Mouse (Mus musculus) brain, embryonic 14.5 days (tissue): Measurements from ENCODE around the gene BC034090.

Source experiments
- CTCF ChIP-seq: fragments of 200-500 bp; IDR thresholded peaks from 2 replicates; pipeline ENCODE4 v1.5.1; 2012; ENCODE audit warnings: inconsistent platforms, mild to moderate bottlenecking, moderate library complexity, borderline replicate concordance; ENCODE audit not compliant: insufficient read depth, insufficient read length; ENCODE audit errors: extremely low read depth
- POLR2A ChIP-seq: fragments of 200-500 bp; IDR thresholded peaks from 2 replicates; pipeline ENCODE4 v1.6.1; 2012; ENCODE audit warnings: mild to moderate bottlenecking, inconsistent platforms, borderline replicate concordance; ENCODE audit not compliant: poor library complexity, insufficient read depth, insufficient read length, severe bottlenecking; ENCODE audit errors: extremely low read depth

DNA sequence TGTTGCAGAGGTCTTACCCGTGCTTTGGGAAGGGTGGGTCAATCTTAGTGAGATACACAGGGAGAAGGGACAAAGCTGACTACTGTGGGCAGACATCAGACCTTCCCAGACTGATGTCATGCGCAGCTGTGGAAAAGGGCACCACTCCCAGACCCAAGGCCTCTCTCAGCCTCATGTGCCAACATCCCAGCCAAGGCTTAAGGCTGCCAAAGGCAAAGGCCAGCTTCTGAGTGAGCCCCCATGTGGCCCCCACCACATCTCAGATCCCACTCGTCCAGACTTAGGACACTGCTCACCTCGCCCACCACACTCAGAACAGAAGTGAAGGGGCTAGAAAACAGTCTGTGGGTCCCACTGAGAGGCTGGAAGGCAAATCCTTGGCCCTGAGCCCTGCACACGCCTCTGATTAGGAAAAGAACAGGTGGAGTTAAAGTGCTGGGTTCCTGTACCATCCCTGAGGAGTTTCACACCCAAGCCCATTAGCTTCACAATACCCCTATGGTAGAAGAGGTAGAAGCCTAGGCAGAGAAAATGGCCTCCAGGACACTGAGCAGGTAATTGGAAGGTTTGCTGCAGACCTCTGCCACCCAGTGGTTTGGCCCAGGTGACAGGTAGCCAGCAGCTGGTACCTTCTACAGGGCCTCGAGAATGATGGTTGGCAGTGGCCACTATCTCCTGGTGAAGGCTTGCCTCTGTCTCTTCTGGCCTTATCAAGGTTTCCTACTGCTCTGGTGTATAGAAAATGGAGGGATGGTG is 4.1 kb downstream of the BC034090 start:
- no peak for TF ChIP-seq CTCF
- TF ChIP-seq POLR2A, result no peak
